Mouse (Mus musculus) liver, embryonic 14.5 days (tissue): Measurements from ENCODE around the gene Tcl1b1. TPM values are rescaled to one million over a fixed set of nuclear protein-coding genes. Genes with fewer than 3 reads are reported as not detected.
"Not testable (repeated sequence)": the region's sequence is repeated elsewhere in the genome, so short reads cannot be mapped to it uniquely, and the experiment has no call there.

Source experiments
- ATAC-seq: fragments of 200-750 bp; cut with Nextera tagmentation; 2 replicates; pipeline ENCODE4 v1.8.0; 2017; ENCODE audit warnings: moderate number of reproducible peaks, mild to moderate bottlenecking, moderate library complexity; ENCODE audit not compliant: insufficient read depth
- DNase-seq, 3 experiments: peaks; one replicate each; pipeline ENCODE4 v3.0.0-alpha.2; 2012 to 2013; ENCODE audit warnings: low read depth in 3 of 3, low spot score in 3 of 3
- H3K27ac ChIP-seq: fragments of 300-500 bp; sonication (generic); 2 replicates; pipeline ENCODE4 v1.5.1; 2014; ENCODE audit warnings: moderate library complexity, mild to moderate bottlenecking, control low read depth, inconsistent platforms
- H3K27me3 ChIP-seq: fragments of 300-500 bp; sonication (generic); 2 replicates; pipeline ENCODE4 v1.6.1; 2014; ENCODE audit warnings: mild to moderate bottlenecking, low read length, moderate library complexity; ENCODE audit not compliant: control insufficient read depth, insufficient read depth
- H3K36me3 ChIP-seq: fragments of 300-500 bp; sonication (generic); replicated peaks from 2 replicates; pipeline ENCODE4 v1.6.1; 2014; ENCODE audit warnings: low read depth; ENCODE audit not compliant: control insufficient read depth, insufficient read depth
- H3K4me1 ChIP-seq, 2 experiments: fragments of 200-500 bp in 1 of 2; fragments of 300-500 bp in 1 of 2; sonication (generic) in 1 of 2; replicated peaks; 2 replicates each; pipeline ENCODE4 v1.6.1; 2012 to 2014; ENCODE audit warnings: antibody characterized with exemption in 1 of 2, inconsistent platforms in 1 of 2, low read length in 1 of 2; ENCODE audit not compliant: control insufficient read depth in 2 of 2, insufficient read depth in 2 of 2
- H3K4me2 ChIP-seq: fragments of 300-500 bp; sonication (generic); 2 replicates; pipeline ENCODE4 v1.6.1; 2014; ENCODE audit warnings: low read depth, mild to moderate bottlenecking, control low read depth, moderate library complexity
- H3K4me3 ChIP-seq, 2 experiments: fragments of 200-500 bp in 1 of 2; fragments of 300-500 bp in 1 of 2; sonication (generic) in 1 of 2; 2 replicates each; pipeline ENCODE4 v1.5.1; 2012 to 2014; ENCODE audit warnings: low read depth in 2 of 2, low read length in 2 of 2, mild to moderate bottlenecking in 2 of 2, control low read depth in 1 of 2, inconsistent platforms in 1 of 2, moderate library complexity in 1 of 2; ENCODE audit not compliant: insufficient read depth in 1 of 2
- H3K9ac ChIP-seq: fragments of 300-500 bp; sonication (generic); replicated peaks from 2 replicates; pipeline ENCODE4 v1.6.1; 2014; ENCODE audit warnings: mild to moderate bottlenecking, control low read depth, moderate library complexity
- H3K9me3 ChIP-seq: fragments of 300-500 bp; sonication (generic); 2 replicates; pipeline ENCODE4 v1.6.1; 2016; ENCODE audit warnings: low read length, mixed read lengths; ENCODE audit not compliant: control insufficient read depth
- CTCF ChIP-seq: IDR thresholded peaks from 2 replicates; pipeline ENCODE4 v1.5.1; 2016; ENCODE audit warnings: antibody characterized with exemption, low read depth, control low read depth
- EP300 ChIP-seq: IDR thresholded peaks from 2 replicates; pipeline ENCODE4 v1.6.1; 2016; ENCODE audit warnings: antibody characterized with exemption, low read depth
- WGBS: fragments of 180-500 bp; shearing (Covaris S2); extraction: QIAGEN DNeasy Blood & Tissue Kit; methylation state at CpG from one replicate; pipeline ENCODE4 v1.1.7; 2014; ENCODE audit not compliant: insufficient replicate concordance; 5-methylcytosine and 5-hydroxymethylcytosine counted together
- polyA plus RNA-seq, 2 experiments: library from polyadenylated mRNA; depleted of rRNA in 1 of 2; stranded (reverse) in 1 of 2; unstranded in 1 of 2; fragments of >200 nt; fragmentation: Nextera tagmentation in 1 of 2; extraction: Ambion mirVana in 1 of 2; gene quantifications; 2 replicates each; pipeline versions ENCODE4 v1.2.1 to v1.2.3; 2012 to 2014

Gene Tcl1b1
- polyA plus RNA-seq, 2 experiments: not detected

- TF ChIP-seq EP300 (no peak), CTCF (no peak)
- H3K27ac ChIP-seq: no peak overlapping the region
- DNase-seq: no peak
- ATAC-seq: no peak
- no peaks in the 10 kb centered on the region for H3K4me1 ChIP-seq
- H3K9ac ChIP-seq: no peak overlapping the region
- H3K4me3 ChIP-seq: no peak overlapping the region
- no peaks in the 10 kb centered on the region for H3K9me3 ChIP-seq
- no peaks in the 10 kb centered on the region for H3K36me3 ChIP-seq
- WGBS: 51% methylated on average over 2 of the region's 2 CpGs
- no peak overlapping the region for H3K4me2 ChIP-seq
- no peaks in the 10 kb centered on the region for H3K27me3 ChIP-seq
Observed at GRCm38 (mm10) chr12:105173366-105173765, 13.9 kb downstream of the Tcl1b1 start.

DNA sequence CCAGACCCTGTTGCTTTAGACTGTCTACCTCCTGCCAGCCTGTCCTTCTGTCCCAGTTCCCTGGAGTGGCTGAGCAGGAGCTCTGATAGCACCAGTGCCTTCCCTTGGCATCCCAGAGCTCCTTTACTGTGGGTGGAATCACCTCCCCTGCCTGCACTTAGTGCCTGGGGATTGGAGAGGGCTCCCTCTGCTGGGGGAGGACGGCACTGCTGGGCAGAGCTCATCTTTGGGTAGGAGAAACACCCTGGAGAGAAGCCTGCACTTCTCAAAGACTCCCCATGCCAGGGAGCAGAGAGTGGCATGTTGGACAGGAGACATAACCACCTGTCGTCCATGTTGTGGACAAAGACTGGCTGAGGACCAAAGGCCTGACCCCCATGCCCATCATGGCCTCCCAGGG is 14.8 kb downstream of the Tcl1b1 start:
- not testable (repeated sequence) for H3K4me2 ChIP-seq, ATAC-seq, H3K27ac ChIP-seq, DNase-seq, H3K27me3 ChIP-seq, H3K9ac ChIP-seq, H3K9me3 ChIP-seq, H3K4me1 ChIP-seq, H3K36me3 ChIP-seq, H3K4me3 ChIP-seq
- peak; percentile 67 for TF ChIP-seq CTCF
- 10% methylated on average over 2 of the region's 2 CpGs for WGBS

- H3K9me3 ChIP-seq, H3K27ac ChIP-seq, H3K4me2 ChIP-seq, H3K36me3 ChIP-seq, H3K27me3 ChIP-seq, DNase-seq, H3K4me1 ChIP-seq, H3K9ac ChIP-seq, ATAC-seq, H3K4me3 ChIP-seq: not testable (repeated sequence)
- WGBS: 34% methylated on average over 3 of the region's 3 CpGs
Observed at GRCm38 (mm10) chr12:105176044-105176443, 16.6 kb downstream of the Tcl1b1 start, which contains the start of gene Tcl1b5. TSS of gene Tcl1b5 (plus strand) at chr12:105176344.

DNA sequence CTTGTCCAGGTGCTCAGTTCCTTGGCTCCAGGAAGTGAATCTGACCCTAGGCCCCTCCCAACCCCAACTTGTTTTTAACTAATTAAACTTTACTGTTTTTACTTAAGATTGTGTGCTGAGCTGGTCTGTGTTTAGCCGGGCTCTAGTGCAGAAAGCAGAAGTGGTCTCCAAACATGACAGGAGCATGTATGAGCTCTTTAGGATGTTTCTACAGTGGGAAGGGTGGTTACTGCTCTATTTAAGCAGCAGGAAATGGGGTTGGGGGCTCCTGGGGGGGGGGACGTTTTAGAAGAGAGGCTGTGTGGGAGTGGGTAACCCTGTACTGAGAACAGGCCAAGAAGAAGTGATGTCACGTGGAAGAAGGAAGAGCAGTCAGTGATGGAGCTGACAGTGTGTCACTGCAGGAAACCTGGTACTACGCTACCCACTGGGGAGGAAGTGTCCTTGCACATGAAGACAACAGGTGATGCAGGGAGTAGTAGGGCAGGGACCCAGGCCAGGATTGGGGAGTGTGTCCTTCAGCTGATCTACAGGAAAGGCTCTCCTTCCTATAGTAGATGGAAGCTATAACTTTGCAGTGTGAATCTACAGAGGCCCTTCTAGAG is 21.7 kb downstream of the Tcl1b1 start:
- H3K4me2 ChIP-seq, H3K27ac ChIP-seq, H3K9me3 ChIP-seq, H3K9ac ChIP-seq, ATAC-seq, H3K4me3 ChIP-seq, H3K36me3 ChIP-seq, DNase-seq, H3K4me1 ChIP-seq, H3K27me3 ChIP-seq: not testable (repeated sequence)
- WGBS: 17% methylated on average over 4 of the region's 4 CpGs

DNA sequence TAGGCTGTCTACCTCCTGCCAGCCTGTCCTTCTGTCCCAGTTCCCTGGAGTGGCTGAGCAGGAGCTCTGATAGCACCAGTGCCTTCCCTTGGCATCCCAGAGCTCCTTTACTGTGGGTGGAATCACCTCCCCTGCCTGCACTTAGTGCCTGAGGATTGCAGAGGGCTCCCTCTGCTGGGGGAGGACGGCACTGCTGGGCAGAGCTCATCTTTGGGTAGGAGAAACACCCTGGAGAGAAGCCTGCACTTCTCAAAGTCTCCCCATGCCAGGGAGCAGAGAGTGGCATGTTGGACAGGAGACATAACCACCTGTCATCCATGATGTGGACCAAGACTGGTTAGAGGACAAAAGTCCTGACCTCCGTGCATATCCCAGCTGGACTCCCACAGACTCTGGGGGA is 29.5 kb downstream of the Tcl1b1 start:
- H3K27ac ChIP-seq, H3K4me2 ChIP-seq, H3K27me3 ChIP-seq, DNase-seq, H3K36me3 ChIP-seq, H3K4me3 ChIP-seq, H3K9ac ChIP-seq, H3K9me3 ChIP-seq, ATAC-seq, H3K4me1 ChIP-seq: not testable (repeated sequence)
- peak; percentile 69 for TF ChIP-seq CTCF
- 13% methylated on average over 2 of the region's 2 CpGs for WGBS

- not testable (repeated sequence) for H3K4me3 ChIP-seq, H3K4me2 ChIP-seq, H3K27me3 ChIP-seq, ATAC-seq, H3K36me3 ChIP-seq, H3K9me3 ChIP-seq, H3K4me1 ChIP-seq, H3K27ac ChIP-seq, DNase-seq, H3K9ac ChIP-seq
- 63% methylated on average over 6 of the region's 6 CpGs for WGBS
Observed at GRCm38 (mm10) chr12:105190743-105191142, 31.3 kb downstream of the Tcl1b1 start, which contains the start of gene Tcl1b3. TSS of gene Tcl1b3 (plus strand) at chr12:105191043.

GRCm38 (mm10) chr12:105199684-105200497 is 40.4 kb downstream of the Tcl1b1 start:
- not testable (repeated sequence) for H3K4me1 ChIP-seq, H3K36me3 ChIP-seq, DNase-seq, H3K27me3 ChIP-seq, H3K4me3 ChIP-seq, H3K9ac ChIP-seq, H3K9me3 ChIP-seq, H3K27ac ChIP-seq, ATAC-seq, H3K4me2 ChIP-seq
- 51% methylated on average over 7 of the region's 7 CpGs for WGBS
